Mouse (Mus musculus) MEL (cell line): ENCODE results near the gene H2-T22. TPM values are rescaled to one million over a fixed set of nuclear protein-coding genes. Genes with fewer than 3 reads are reported as not detected.
"Not testable (repeated sequence)": the region's sequence is repeated elsewhere in the genome, so short reads cannot be mapped to it uniquely, and the experiment has no call there.

Experiments
- DNase-seq: peaks from one replicate; pipeline ENCODE4 v3.0.0; 2011; ENCODE audit warnings: low read depth, low spot score
- H3K27ac ChIP-seq: 2 replicates; pipeline ENCODE4 v1.5.1; 2012; ENCODE audit warnings: low read depth, mild to moderate bottlenecking, control low read depth, low read length, moderate library complexity; ENCODE audit not compliant: control insufficient read depth
- H3K27me3 ChIP-seq, 2 experiments: fragments of 150-350 bp in 1 of 2; sonication (generic) in 1 of 2; 2 replicates each; pipeline ENCODE4 v1.6.1; 2012; ENCODE audit warnings: low read length in 2 of 2, mild to moderate bottlenecking in 2 of 2, improper control_type of control experiment in 1 of 2, moderate library complexity in 1 of 2; ENCODE audit not compliant: insufficient read depth in 2 of 2, control insufficient read depth in 1 of 2
- H3K36me3 ChIP-seq, 2 experiments: 2 replicates each; pipeline ENCODE4 v1.6.1; 2012 to 2014; ENCODE audit warnings: low read length in 2 of 2, improper control_type of control experiment in 1 of 2, inconsistent platforms in 1 of 2, mild to moderate bottlenecking in 1 of 2; ENCODE audit not compliant: insufficient read depth in 2 of 2, control insufficient read depth in 1 of 2
- H3K4me1 ChIP-seq, 2 experiments: fragments of 150-350 bp in 1 of 2; sonication (generic) in 1 of 2; 2 replicates each; pipeline ENCODE4 v1.6.1; 2012; ENCODE audit warnings: low read length in 2 of 2, improper control_type of control experiment in 1 of 2, mild to moderate bottlenecking in 1 of 2; ENCODE audit not compliant: insufficient read depth in 2 of 2, control insufficient read depth in 1 of 2
- H3K4me3 ChIP-seq, 2 experiments: fragments of 150-350 bp in 1 of 2; sonication (generic) in 1 of 2; 2 replicates each; pipeline ENCODE4 v1.5.1; 2012; ENCODE audit warnings: low read depth in 2 of 2, low read length in 2 of 2, mild to moderate bottlenecking in 2 of 2, moderate library complexity in 2 of 2, control low read depth in 1 of 2, improper control_type of control experiment in 1 of 2; ENCODE audit not compliant: control insufficient read depth in 1 of 2, insufficient read depth in 1 of 2
- H3K79me2 ChIP-seq: 2 replicates; pipeline ENCODE4 v1.6.1; 2012; ENCODE audit warnings: mild to moderate bottlenecking, low read length, moderate library complexity; ENCODE audit not compliant: control insufficient read depth, poor library complexity, insufficient read depth
- H3K9ac ChIP-seq: 2 replicates; pipeline ENCODE4 v1.6.1; 2012; ENCODE audit warnings: low read depth, mild to moderate bottlenecking, control low read depth, low read length, moderate library complexity; ENCODE audit not compliant: control insufficient read depth, poor library complexity, severe bottlenecking
- H3K9me3 ChIP-seq: fragments of 150-350 bp; sonication (generic); replicated peaks from 2 replicates; pipeline ENCODE4 v1.6.1; 2012; ENCODE audit warnings: mild to moderate bottlenecking, low read length, improper control_type of control experiment, moderate library complexity; ENCODE audit not compliant: insufficient read depth
- CHD2 ChIP-seq: IDR thresholded peaks from 2 replicates; pipeline ENCODE4 v1.6.1; 2011; ENCODE audit warnings: low read length, improper control_type of control experiment
- ELF1 ChIP-seq: IDR thresholded peaks from 2 replicates; pipeline ENCODE4 v1.6.1; 2014; ENCODE audit warnings: low read depth, mild to moderate bottlenecking, inconsistent platforms, low read length, improper control_type of control experiment, moderate library complexity
- ETS1 ChIP-seq: IDR thresholded peaks from 2 replicates; pipeline ENCODE4 v1.6.1; 2012; ENCODE audit warnings: low read depth, mild to moderate bottlenecking, inconsistent platforms, low read length, improper control_type of control experiment, moderate library complexity
- HCFC1 ChIP-seq: IDR thresholded peaks from 2 replicates; pipeline ENCODE4 v1.6.1; 2012; ENCODE audit warnings: low read depth, mild to moderate bottlenecking, inconsistent platforms, low read length, improper control_type of control experiment, moderate library complexity
- MAFK ChIP-seq: IDR thresholded peaks from 2 replicates; pipeline ENCODE4 v1.6.1; 2011; ENCODE audit warnings: low read depth, mild to moderate bottlenecking, low read length, improper control_type of control experiment, borderline replicate concordance
- MXI1 ChIP-seq: IDR thresholded peaks from 2 replicates; pipeline ENCODE4 v1.6.1; 2011; ENCODE audit warnings: mild to moderate bottlenecking, low read depth, low read length, improper control_type of control experiment
- NELFE ChIP-seq: IDR thresholded peaks from 2 replicates; pipeline ENCODE4 v1.6.1; 2011; ENCODE audit warnings: low read depth, low read length, improper control_type of control experiment
- POLR2A ChIP-seq, 2 experiments: IDR thresholded peaks; 2 replicates each; pipeline ENCODE4 v1.6.1; 2011 to 2012; ENCODE audit warnings: low read length in 2 of 2, mild to moderate bottlenecking in 2 of 2, control low read depth in 1 of 2, improper control_type of control experiment in 1 of 2, low read depth in 1 of 2, moderate library complexity in 1 of 2; ENCODE audit not compliant: control insufficient read depth in 1 of 2, insufficient read depth in 1 of 2, poor library complexity in 1 of 2
- SIN3A ChIP-seq: IDR thresholded peaks from 2 replicates; pipeline ENCODE4 v1.6.1; 2012; ENCODE audit warnings: low read length, improper control_type of control experiment, inconsistent platforms
- TBP ChIP-seq: IDR thresholded peaks from 2 replicates; pipeline ENCODE4 v1.8.0; 2011; ENCODE audit warnings: low read depth, low read length, improper control_type of control experiment
- polyA plus RNA-seq, 2 experiments: library from polyadenylated mRNA; stranded (reverse) in 1 of 2; unstranded in 1 of 2; fragments of >175 nt in 1 of 2; fragments of >200 nt in 1 of 2; gene quantifications; 2 replicates each; pipeline versions ENCODE4 v1.2.1 to v1.2.4; 2012; ENCODE audit warnings: low replicate concordance in 2 of 2, low read depth in 1 of 2; ENCODE audit not compliant: insufficient read length in 2 of 2, insufficient read depth in 1 of 2, missing spikeins in 1 of 2
- total RNA-seq: library from RNA; depleted of rRNA; stranded (reverse); fragments of 300-350 nt; gene quantifications from 2 replicates; pipeline ENCODE4 v1.2.3, GENCODE M21; 2012; rRNA removed

The H2-T22 gene
- 22.5 and 27.0 TPM in 2 replicates for total RNA-seq
- polyA plus RNA-seq, result 10 to 100 TPM in 1 of 2 experiments, not detected in 1; 45.5 TPM

- H3K27me3 ChIP-seq, H3K9me3 ChIP-seq, H3K79me2 ChIP-seq, H3K36me3 ChIP-seq: not testable (repeated sequence)
- peak; percentile 87 for TF ChIP-seq SIN3A
- peak; percentile 85 for TF ChIP-seq ETS1
- TF ChIP-seq CHD2, result peak; percentile 92
- TF ChIP-seq MAFK, result peak; percentile 67; the same call in 1 of the 2 replicates
- TF ChIP-seq TBP, result 0 out of 2 replicates have a peak, but pooled peaks have one; percentile 61
- peak; percentile 67 for TF ChIP-seq HCFC1
- peak; percentile 37; the same call in 1 of the 2 replicates for TF ChIP-seq MXI1
- peak; percentile 59; the same call in 1 of the 2 replicates for TF ChIP-seq ELF1
- peak; percentile 43 to 72; a peak in 3 of 4 replicates for TF ChIP-seq POLR2A (IDR thresholded peaks at IDR 0.05; ENCODE audit: control insufficient read depth in 1 of 2, insufficient read depth in 1 of 2, low read depth in 1 of 2, low read length in 2 of 2, poor library complexity in 1 of 2)
- 0 out of 2 replicates have a peak, but pooled peaks have one; percentile 33 for TF ChIP-seq NELFE
- H3K4me3 ChIP-seq, result peak within 1 kb of the TSS; percentile 77 to 91
- H3K9ac ChIP-seq, result peak within 1 kb of the TSS; percentile 74
- DNase-seq, result peak; percentile 98
- H3K27ac ChIP-seq, result 0 out of 2 replicates have a peak within 1 kb of the TSS, but pooled peaks have one; percentile 7
- peaks cover 0 to 11% of the 10 kb centered on the region in 2 experiments; a peak in 2 of 4 replicates for H3K4me1 ChIP-seq
Measured at GRCm38 (mm10) chr17:36042610-36043169, at the start of gene H2-T22, which contains the start of gene Gm6034. TSS of gene H2-T22 (minus strand) at chr17:36042747. TSS of gene Gm6034 (plus strand) at chr17:36042961.

- DNase-seq, result not testable (repeated sequence)
Measured at GRCm38 (mm10) chr17:36091933-36092332, 49.4 kb upstream of the H2-T22 start.

GRCm38 (mm10) chr17:36085976-36086375 is 43.4 kb upstream of the H2-T22 start:
- DNase-seq, H3K4me3 ChIP-seq, H3K79me2 ChIP-seq, H3K9ac ChIP-seq, H3K36me3 ChIP-seq, H3K27me3 ChIP-seq, H3K4me1 ChIP-seq, H3K9me3 ChIP-seq, H3K27ac ChIP-seq: not testable (repeated sequence)

More at GRCm38 (mm10) chr17:36091933-36092332, 49.4 kb upstream of the H2-T22 start:
- H3K4me1 ChIP-seq, H3K27ac ChIP-seq, H3K27me3 ChIP-seq, H3K79me2 ChIP-seq, H3K9ac ChIP-seq, H3K4me3 ChIP-seq, H3K9me3 ChIP-seq, H3K36me3 ChIP-seq: not testable (repeated sequence)
